Mouse (Mus musculus): Measurements from ENCODE around the gene Cyp2j12. TPM values are rescaled to one million over a fixed set of nuclear protein-coding genes. Genes with fewer than 3 reads are reported as not detected.
A peak's percentile ranks its signal among the peaks of the same experiment; 100 is the strongest.
"Not testable (repeated sequence)": the region's sequence is repeated elsewhere in the genome, so short reads cannot be mapped to it uniquely, and the experiment has no call there.

Gene Cyp2j12
- total RNA-seq (2021), result under 1 TPM in 1 of 2 experiments, not detected in 1; 0.14 TPM
- long read RNA-seq, experiment 1, result 0 reads
- long read RNA-seq, experiment 2, result 0 reads

DNA sequence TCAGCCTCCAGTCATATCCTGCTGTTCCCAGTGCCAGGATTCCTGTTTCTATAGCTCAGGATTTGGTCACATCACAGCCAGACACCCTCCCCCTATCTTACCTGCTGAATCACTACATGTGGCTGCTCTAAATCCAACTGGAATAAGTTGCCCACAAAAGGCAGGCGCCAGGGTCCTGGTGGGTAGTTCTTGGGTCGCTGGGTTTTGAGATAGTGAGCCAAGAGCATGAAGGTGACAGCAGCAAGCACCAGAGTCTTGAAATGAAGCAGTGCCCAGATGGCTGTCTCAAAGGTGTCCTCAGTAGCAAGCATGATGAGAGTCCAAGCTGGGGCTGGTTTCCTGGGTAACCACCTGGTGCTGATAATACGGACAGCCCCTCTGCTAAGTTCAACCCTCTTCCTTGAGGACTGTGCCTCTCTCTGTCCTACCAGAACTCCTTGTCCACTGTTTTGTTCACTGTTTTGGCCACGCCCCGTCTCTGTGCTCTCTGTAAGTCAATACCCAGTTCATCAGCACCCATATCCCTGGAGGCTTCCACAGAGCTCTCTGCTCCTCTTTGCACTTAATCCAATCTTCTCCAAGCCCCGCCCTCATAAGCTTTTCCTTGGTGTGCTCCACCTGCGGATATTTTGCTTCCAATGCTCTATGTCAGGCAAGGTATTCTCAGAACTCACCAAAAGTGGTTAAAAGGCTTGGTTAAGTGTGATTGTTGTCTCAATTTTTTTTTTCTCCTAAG, at the start of gene Cyp2j12:
Gene Cyp2j12 (minus strand): TSS at position 421 of the 736 bp plus-strand sequence.
- intact Hi-C loops (cut with DNase I; ENCODE audit: low total_unique reads), result no loop called here
- DNase-seq, result no peak

DNA sequence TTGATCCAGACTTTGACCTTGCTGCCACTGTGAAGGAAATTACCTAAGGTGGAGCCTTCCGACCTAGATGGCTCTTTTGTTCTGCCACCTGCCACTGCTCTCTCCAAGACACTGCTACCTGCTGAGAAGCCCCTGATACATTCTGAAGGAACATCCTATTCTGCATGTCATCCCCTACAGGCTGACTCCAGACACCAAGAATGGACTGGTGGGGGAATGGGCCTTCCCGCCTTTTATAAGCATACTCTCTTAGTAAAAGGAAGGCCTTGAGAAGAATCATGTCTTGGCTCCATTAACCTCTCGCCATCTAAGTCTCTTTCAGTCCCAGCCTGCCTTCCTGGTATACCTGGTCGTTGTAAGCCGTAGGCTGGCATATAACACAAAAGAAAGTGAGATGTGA, 48.4 kb upstream of the Cyp2j12 start:
- DNase-seq; intact Hi-C loops (cut with DNase I; ENCODE audit: low total_unique reads): not testable (repeated sequence)

DNA sequence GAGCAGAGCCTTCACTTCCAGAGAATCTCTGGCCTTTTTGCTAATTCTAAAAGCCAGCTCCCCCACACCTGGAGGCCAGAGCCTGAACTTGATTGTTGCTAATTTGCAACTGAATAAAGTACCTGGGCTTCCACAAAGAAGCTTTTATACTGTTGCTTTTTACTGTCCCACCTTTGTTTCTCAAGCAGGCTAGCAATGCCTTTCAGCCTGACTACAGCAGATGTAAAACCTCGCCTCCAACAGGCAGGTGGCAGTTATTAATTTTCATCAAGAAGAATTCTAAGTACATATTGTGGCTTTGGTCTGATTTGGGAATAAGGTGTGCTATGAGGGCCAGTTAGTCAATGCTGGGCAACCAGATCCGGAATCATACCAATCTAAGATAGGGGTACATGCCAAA, 47.7 kb upstream of the Cyp2j12 start:
- DNase-seq; intact Hi-C loops (cut with DNase I; ENCODE audit: low total_unique reads): not testable (repeated sequence)

GRCm38 (mm10) chr4:96188146-96188545, 47.2 kb upstream of the Cyp2j12 start:
- intact Hi-C loops (cut with DNase I; ENCODE audit: low total_unique reads), result not testable (repeated sequence)

DNA sequence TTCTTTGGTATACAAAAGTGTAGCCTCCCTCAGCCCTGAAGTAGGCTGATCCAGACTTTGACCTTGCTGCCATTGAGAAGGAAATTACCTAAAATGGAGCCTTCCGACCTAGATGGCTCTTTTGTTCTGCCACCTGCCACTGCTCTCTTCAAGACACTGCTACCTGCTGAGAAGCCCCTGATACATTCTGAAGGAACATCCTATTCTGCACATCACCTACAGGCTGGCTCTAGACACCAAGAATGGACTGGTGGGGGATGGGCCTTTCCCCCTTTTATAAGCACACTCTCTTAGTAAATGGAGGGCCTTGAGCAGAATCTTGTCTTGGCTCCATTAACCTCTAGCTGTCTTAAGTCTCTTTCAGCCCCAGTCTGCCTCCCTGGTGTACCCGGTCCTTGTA, 43.8 kb upstream of the Cyp2j12 start:
- intact Hi-C loops (cut with DNase I; ENCODE audit: low total_unique reads); DNase-seq: not testable (repeated sequence)

More at GRCm38 (mm10) chr4:96188146-96188545, 47.2 kb upstream of the Cyp2j12 start:
- DNase-seq, result not testable (repeated sequence)

- DNase-seq, result no peak
- intact Hi-C loops (cut with DNase I; ENCODE audit: low total_unique reads), result no loop called here
Measured at GRCm38 (mm10) chr4:96162839-96163238, 21.9 kb upstream of the Cyp2j12 start.

GRCm38 (mm10) chr4:96161575-96161974, 20.6 kb upstream of the Cyp2j12 start:
- intact Hi-C loops (cut with DNase I; ENCODE audit: low total_unique reads), result no loop called here
- DNase-seq, result no peak

DNA sequence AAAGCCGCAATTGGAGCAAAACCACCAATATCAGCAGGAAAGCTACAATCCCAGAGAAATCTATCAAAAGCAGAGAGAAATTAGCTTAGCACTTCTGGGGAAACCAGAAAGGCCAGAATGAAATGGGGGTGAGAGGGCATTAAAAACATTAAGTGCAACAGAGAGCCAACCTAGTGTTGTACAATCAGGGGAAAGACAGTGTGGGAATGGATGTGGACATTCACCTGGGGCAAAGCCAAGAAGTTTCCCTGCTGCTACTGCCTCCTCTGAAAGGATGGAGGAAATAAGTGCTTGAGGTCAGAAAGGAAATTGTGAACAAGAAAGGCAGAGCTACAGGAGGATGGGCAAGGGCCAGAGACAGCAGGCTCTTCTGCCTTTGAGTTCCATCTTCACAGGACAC, 1.7 kb downstream of the Cyp2j12 start:
- intact Hi-C loops (cut with DNase I; ENCODE audit: low total_unique reads), result no loop called here

GRCm38 (mm10) chr4:96134246-96134645, 6.7 kb downstream of the Cyp2j12 start:
- intact Hi-C loops (cut with DNase I; ENCODE audit: low total_unique reads), result no loop called here

More for the DNA sequence above, 1.7 kb downstream of the Cyp2j12 start:
- DNase-seq, result no peak

DNA sequence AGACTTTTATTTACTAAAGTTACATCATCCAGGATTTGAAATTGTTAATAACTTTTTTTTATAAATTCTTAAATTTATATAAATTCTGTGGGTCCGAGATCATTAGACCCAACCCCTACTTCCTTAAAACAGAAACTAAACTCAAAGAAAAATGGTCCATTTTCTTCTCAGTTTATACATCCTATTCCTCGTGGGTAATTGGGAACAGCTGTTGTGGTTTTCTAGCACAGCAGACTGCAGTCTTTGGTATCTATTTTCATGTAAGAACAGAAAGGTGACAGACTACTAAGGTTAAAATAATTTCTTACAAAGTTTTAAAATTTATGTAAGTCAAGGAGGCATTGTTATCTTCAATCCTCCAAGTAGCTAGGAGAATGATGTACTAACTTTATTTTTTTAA, 44.1 kb downstream of the Cyp2j12 start:
- no peak for DNase-seq
- intact Hi-C loops (cut with DNase I; ENCODE audit: low total_unique reads), result no loop called here

More at GRCm38 (mm10) chr4:96134246-96134645, 6.7 kb downstream of the Cyp2j12 start:
- DNase-seq, result no peak

- intact Hi-C loops (cut with DNase I; ENCODE audit: low total_unique reads), result no loop called here
Measured at GRCm38 (mm10) chr4:96091869-96092268, 49.1 kb downstream of the Cyp2j12 start.

DNA sequence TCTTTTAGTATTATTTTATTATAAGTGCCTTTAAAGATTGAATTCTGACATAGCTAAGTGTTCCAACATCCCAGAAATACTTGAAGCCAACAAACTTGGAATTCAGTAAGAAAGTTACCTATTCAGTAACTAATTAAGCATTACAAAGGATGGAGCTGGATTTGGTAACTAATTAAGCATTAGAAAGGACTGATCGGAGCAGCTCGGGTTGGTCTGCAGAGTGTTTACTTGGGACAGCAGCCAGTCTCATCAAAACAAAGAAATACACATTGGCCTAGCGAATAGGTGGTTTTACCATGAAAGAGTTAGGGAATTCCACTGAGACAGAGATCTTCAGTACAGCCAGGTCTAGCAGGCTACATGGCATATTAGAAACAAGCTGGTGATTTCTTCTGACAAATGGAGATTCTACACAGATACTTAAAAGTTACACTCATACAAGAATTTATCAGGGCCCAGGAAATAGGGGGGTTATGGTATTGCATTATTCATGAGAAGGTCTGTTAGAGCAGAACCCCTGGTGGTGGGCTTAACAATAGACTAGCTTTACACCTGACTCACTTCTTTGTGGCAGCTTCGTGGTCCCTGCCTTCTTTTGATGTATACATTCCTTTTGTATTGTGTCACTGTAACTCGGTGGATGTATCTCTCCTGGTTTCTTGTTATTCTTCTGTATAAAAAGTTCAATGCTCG, 51.5 kb downstream of the Cyp2j12 start:
- DNase-seq; intact Hi-C loops (cut with DNase I; ENCODE audit: low total_unique reads): not testable (repeated sequence)

More at GRCm38 (mm10) chr4:96091869-96092268, 49.1 kb downstream of the Cyp2j12 start:
- DNase-seq, result no peak

GRCm38 (mm10) chr4:96078308-96078707, 62.6 kb downstream of the Cyp2j12 start:
- DNase-seq, result no peak
- intact Hi-C loops (cut with DNase I; ENCODE audit: low total_unique reads), result no loop called here

GRCm38 (mm10) chr4:96077261-96078125, 63.5 kb downstream of the Cyp2j12 start, which contains the start of gene Cyp2j13:
Gene Cyp2j13 (minus strand): TSS chr4:96077546.
- DNase-seq, result peak; percentile 41
- intact Hi-C loops (cut with DNase I; ENCODE audit: low total_unique reads), result no loop called here

DNA sequence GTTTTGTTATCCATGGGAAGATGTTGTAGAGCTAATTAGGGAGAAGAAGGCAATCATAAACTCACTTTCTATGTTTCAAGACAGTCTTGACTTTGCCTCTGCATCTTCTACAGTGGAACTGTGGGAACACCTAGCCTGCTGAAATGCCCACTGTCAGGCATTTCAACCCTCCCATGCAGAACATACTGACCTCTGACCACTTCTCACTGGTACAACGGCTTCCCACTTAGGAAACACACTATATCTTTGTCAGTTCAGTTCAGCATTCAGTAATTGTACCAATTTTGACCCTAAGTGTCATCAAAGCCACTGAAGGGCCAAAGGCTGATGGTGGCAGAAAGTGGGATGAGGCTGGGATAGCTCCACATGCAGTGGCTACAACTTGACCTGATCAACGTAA, 78.9 kb downstream of the Cyp2j12 start:
- DNase-seq, result no peak
- intact Hi-C loops (cut with DNase I; ENCODE audit: low total_unique reads), result no loop called here

- intact Hi-C loops (cut with DNase I; ENCODE audit: low total_unique reads), result no loop called here
- DNase-seq, result no peak
Measured at GRCm38 (mm10) chr4:96060106-96060505, 80.8 kb downstream of the Cyp2j12 start.

Measured in gastrocnemius, postnatal 14 days (tissue).